Comparison of ENCODE assay signal across 17 mouse cellular contexts in the genomic region with DNA sequence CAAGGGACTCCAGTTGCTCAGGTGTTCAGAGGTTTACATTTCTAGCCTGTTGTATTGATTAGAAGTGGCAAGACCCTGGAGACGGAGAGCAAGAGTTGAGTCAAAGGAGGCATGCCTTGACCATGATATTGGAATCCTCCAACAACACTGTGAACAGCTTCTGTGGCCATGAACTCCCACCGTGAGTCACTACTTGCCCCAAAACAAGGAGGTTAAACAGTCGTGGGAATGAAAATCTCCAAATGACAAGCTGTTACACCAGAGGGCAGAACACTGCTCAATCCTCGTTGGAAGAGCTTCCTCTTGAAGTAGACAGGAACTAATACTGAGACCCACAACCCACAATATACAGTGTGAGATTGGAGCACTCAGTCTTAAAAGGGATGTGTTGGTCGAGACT.
"Had no signal": no experiment of that assay in that cellular context is flagged by ENCODE, and none has a peak within 500 bp of the region (broad histone marks: within the 10 kb centered on the region; RNA-seq: fewer than 3 reads in every experiment).

No protein-coding gene starts in this region.

- ATAC-seq: hindbrain, embryonic 16.5 days; inflammation-experienced regulatory T-cells, adult 6 months; intestine, embryonic 15.5 days; intestine, postnatal 0 days; liver, embryonic 12.5 days had no signal

- DNase-seq: gastrocnemius, postnatal 14 days; gastrocnemius, postnatal 36 days; heart, adult 2 months; heart, postnatal 14 days; heart, postnatal 36 days; kidney, adult 18-20 months; kidney, adult 8-10 months; kidney, postnatal 14 days; kidney, postnatal 36 days; layer of hippocampus, adult 9-11 months; layer of hippocampus, postnatal 36 days; left cerebral cortex, postnatal 4 days had no signal
